ENCODE assay signal across 18 mouse cellular contexts in genomic region chr1:59359136-59359535, GRCm38 (mm10).
"Had no signal": no experiment of that assay in that cellular context is flagged by ENCODE, and none has a peak within 500 bp of the region (broad histone marks: within the 10 kb centered on the region; RNA-seq: fewer than 3 reads in every experiment).

No protein-coding gene starts in this region.

- ATAC-seq: midbrain, embryonic 13.5 days; midbrain, embryonic 15.5 days had no signal

- H3K9me3 ChIP-seq: midbrain, embryonic 10.5 days; midbrain, embryonic 13.5 days; midbrain, embryonic 15.5 days; neural tube, embryonic 13.5 days; neural tube, embryonic 15.5 days had no signal

- DNase-seq: lung, adult 18-20 months; lung, embryonic 14.5 days; lung, postnatal 10 days; lung, postnatal 4 days; retina, postnatal 1 day; right cerebral cortex, adult 18-20 months; right cerebral cortex, postnatal 25 days; right cerebral cortex, postnatal 4 days; spleen, adult 18-20 months; thymus, adult 2 months; thymus, postnatal 25 days had no signal

- H3K4me1 ChIP-seq: midbrain, embryonic 10.5 days; midbrain, embryonic 13.5 days; midbrain, embryonic 15.5 days; neural tube, embryonic 13.5 days; neural tube, embryonic 15.5 days had no signal

- H3K4me3 ChIP-seq: midbrain, embryonic 10.5 days; midbrain, embryonic 13.5 days; midbrain, embryonic 15.5 days; myocyte; neural tube, embryonic 13.5 days; neural tube, embryonic 15.5 days had no signal

- H3K9ac ChIP-seq: liver, embryonic 14.5 days; lung, embryonic 14.5 days; midbrain, embryonic 13.5 days; midbrain, embryonic 15.5 days; neural tube, embryonic 13.5 days; neural tube, embryonic 15.5 days had no signal

- H3K27ac ChIP-seq: liver, embryonic 14.5 days; midbrain, embryonic 10.5 days; midbrain, embryonic 13.5 days; midbrain, embryonic 15.5 days; neural tube, embryonic 13.5 days; neural tube, embryonic 15.5 days had no signal

- H3K36me3 ChIP-seq: midbrain, embryonic 10.5 days; midbrain, embryonic 13.5 days; midbrain, embryonic 15.5 days; neural tube, embryonic 13.5 days; neural tube, embryonic 15.5 days had no signal

- H3K27me3 ChIP-seq: midbrain, embryonic 13.5 days; midbrain, embryonic 15.5 days; neural tube, embryonic 13.5 days; neural tube, embryonic 15.5 days had no signal
